Mouse (Mus musculus): ENCODE results near the gene Duox2. TPM values are rescaled to one million over a fixed set of nuclear protein-coding genes. Genes with fewer than 3 reads are reported as not detected.

Duox2 gene
- polyA plus RNA-seq, 1 experiment from 2014 or later = not detected

DNA sequence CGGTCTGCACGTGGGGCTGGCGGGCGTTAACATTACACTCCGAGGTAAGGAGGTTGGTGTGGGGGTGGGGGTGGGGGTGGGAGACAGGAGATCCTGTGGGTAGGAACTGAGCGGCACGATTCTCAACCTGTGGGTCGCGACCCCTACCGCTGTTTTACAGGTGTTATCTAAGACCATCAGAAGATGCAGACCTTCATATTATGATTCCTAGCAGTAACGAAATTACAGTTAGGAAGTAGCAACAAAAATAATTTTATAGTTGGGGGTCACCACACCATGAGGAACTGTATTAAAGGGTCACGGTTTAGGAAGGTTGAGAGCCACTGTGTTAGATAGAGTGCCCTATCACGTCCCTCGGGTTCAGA is 2.4 kb upstream of the Duox2 start:
- no peak for ATAC-seq (ENCODE audit: low FRiP score)
- Histone ChIP-seq H3K36me3 (replicated peaks) (no peaks in the 10 kb centered on the region), H3K4me3 (replicated peaks) (peak overlapping the region; percentile 40; the same call in 1 of the 2 replicates), H3K9me3 (no peaks in the 10 kb centered on the region), H3K4me1 (peaks cover 45% of the 10 kb centered on the region), H3K9ac (no peak overlapping the region), H3K27ac (no peak overlapping the region), H3K27me3 (peaks cover 99% of the 10 kb centered on the region), H3K4me2 (peak overlapping the region; percentile 82; the same call in 1 of the 2 replicates)
- 3% methylated on average over 14 of the region's 14 CpGs for WGBS

GRCm38 (mm10) chr2:122299911-122300655 is 1.8 kb upstream of the Duox2 start:
- no peak overlapping the region for H3K4me2 ChIP-seq
- H3K27ac ChIP-seq = no peak overlapping the region
- H3K4me3 ChIP-seq (replicated peaks) = no peak overlapping the region
- peaks cover 99% of the 10 kb centered on the region for H3K27me3 ChIP-seq
- no peaks in the 10 kb centered on the region for H3K36me3 ChIP-seq (replicated peaks)
- no peaks in the 10 kb centered on the region for H3K9me3 ChIP-seq
- no peak for ATAC-seq (ENCODE audit: low FRiP score)
- H3K9ac ChIP-seq = no peak overlapping the region
- 5% methylated on average over 14 of the region's 14 CpGs for WGBS
- H3K4me1 ChIP-seq = peaks cover 45% of the 10 kb centered on the region

DNA sequence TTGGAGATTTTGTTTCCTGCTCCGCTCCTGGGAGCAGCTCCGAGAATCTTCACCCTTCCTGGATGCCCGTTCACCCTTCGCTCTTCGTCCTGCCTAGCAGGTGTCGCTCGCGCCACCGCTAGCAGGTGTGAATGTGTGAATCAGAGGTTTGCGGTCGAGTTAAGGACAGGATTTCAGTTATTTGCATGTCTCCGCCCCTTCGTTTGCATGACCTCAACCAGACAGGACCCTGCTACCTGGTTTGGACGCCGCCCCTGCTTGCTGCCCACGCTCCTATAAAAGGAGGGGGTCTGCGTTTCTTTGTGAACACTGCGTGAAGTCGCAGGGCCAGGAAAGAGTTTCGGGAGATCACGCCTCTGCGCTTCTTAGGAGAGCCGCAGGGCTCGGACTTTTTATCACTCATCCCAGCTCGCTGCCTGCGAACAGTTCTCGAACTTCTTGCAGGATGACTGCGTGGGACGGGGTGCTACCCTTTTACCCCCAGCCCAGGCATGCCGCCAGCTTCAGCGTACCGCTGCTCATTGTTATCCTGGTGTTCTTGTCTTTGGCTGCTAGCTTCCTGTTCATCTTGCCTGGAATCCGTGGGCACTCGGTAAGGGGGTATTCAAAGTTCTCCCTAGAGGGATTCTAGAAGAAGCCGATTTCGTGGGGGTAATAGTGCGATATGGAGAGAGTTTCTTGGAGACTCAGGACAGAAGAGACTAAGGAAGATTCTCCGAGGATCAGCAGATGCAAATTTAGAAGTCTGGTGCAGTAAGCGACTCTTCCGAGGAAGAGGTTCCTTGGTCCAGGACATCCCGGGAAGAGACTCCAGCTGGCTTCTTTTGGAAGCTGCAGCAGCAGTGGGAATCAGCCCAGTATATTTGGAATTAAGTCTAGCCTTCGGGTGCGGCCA is 594 bp upstream of the Duox2 start, which contains the start of gene Duoxa2:
Duoxa2 (plus strand) TSS at position 305 of the 895 bp plus-strand sequence.
- H3K9ac ChIP-seq = no peak within 1 kb of the TSS
- peaks cover 45% of the 10 kb centered on the region for H3K4me1 ChIP-seq
- no peak within 1 kb of the TSS for H3K27ac ChIP-seq
- no peaks in the 10 kb centered on the region for H3K9me3 ChIP-seq
- WGBS = under 1% methylated on average over 43 of the region's 43 CpGs
- H3K4me3 ChIP-seq (replicated peaks) = peak within 1 kb of the TSS; percentile 28
- peaks cover 99% of the 10 kb centered on the region for H3K27me3 ChIP-seq
- peak within 1 kb of the TSS; percentile 47 for H3K4me2 ChIP-seq
- no peak for ATAC-seq (ENCODE audit: low FRiP score)
- H3K36me3 ChIP-seq (replicated peaks) = no peaks in the 10 kb centered on the region

DNA sequence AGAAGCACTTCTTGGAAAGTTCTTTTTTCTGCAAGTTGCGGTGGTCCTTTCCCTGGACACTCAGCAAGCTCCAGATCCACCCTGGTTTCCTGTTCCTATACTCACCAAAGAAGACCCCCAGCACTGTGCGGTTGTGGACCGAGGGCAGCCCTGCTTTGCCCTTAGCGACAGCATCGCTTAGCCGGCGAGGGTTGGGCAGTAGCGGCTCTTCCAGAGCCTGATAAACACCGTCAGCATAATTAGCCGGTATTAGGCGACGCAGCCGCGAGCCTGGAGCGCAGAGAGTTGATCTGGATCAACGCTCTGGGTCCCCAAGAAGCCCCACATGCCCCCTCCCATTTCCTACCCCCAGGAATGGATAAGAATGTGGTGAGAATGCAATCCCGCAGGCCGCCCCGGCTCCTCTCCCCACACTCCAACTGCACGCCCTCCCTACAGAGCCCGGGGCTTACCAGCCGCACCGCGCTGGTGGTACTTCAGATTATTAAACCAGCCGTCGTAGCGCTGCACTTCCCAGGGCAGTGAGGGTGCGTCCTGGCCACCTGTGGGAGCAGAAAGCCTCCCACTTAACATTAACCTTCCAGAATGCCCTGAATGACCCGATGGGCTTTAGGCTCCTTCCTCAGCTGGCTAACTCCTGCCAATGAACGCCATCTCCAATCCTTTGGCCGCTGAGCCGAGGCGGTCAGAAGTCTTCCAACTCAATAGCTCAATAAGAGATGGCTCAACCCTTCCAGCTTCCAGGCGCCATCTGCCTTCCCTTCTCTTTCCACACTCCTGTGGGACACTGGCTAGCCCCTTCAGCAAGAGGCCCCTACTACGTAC is 766 bp downstream of the Duox2 start:
- under 1% methylated on average over 35 of the region's 35 CpGs for WGBS
- Histone ChIP-seq H3K4me1 (peaks cover 45% of the 10 kb centered on the region), H3K4me2 (peak overlapping the region; percentile 47), H3K36me3 (replicated peaks) (no peaks in the 10 kb centered on the region), H3K9ac (no peak overlapping the region), H3K27ac (no peak overlapping the region), H3K27me3 (peaks cover 95% of the 10 kb centered on the region), H3K4me3 (replicated peaks) (peak overlapping the region; percentile 28), H3K9me3 (no peaks in the 10 kb centered on the region)
- ATAC-seq (ENCODE audit: low FRiP score) = no peak

DNA sequence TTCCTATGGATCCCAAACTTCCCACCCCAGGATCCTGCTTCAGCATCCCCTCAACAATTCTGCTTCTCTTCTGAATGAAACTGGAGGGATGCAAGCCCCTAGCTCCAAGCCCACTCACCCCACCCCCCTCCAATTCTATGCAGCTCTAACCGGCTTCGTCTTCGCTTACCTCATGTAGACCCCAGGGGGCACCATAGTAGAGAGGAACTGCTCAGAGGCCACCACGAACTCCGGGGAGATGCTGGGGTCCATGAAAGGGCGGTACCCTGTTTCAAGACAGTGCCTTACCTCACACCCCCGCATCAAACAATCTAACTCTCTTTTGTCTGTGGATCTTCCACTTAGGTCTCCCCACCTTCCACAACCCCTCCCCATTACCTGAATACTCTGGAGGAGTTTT is 3.3 kb downstream of the Duox2 start:
- Histone ChIP-seq H3K27ac (no peak overlapping the region), H3K9ac (no peak overlapping the region), H3K9me3 (no peaks in the 10 kb centered on the region), H3K4me1 (peaks cover 31% of the 10 kb centered on the region), H3K4me2 (no peak overlapping the region), H3K36me3 (replicated peaks) (no peaks in the 10 kb centered on the region), H3K4me3 (replicated peaks) (no peak overlapping the region), H3K27me3 (peaks cover 82% of the 10 kb centered on the region)
- no peak for ATAC-seq (ENCODE audit: low FRiP score)
- 4% methylated on average over 7 of the region's 7 CpGs for WGBS

GRCm38 (mm10) chr2:122286137-122286536 is 12.1 kb downstream of the Duox2 start:
- no peaks in the 10 kb centered on the region for H3K36me3 ChIP-seq (replicated peaks)
- WGBS = 73% methylated on average over 7 of the region's 7 CpGs
- ATAC-seq (ENCODE audit: low FRiP score) = no peak
- H3K27ac ChIP-seq = no peak overlapping the region
- no peaks in the 10 kb centered on the region for H3K4me1 ChIP-seq
- H3K27me3 ChIP-seq = peaks cover 5% of the 10 kb centered on the region; the same call in 1 of the 2 replicates
- no peak overlapping the region for H3K4me3 ChIP-seq (replicated peaks)
- H3K9ac ChIP-seq = no peak overlapping the region
- H3K4me2 ChIP-seq = no peak overlapping the region
- no peaks in the 10 kb centered on the region for H3K9me3 ChIP-seq

- Histone ChIP-seq H3K27me3 (no peaks in the 10 kb centered on the region), H3K27ac (no peak overlapping the region), H3K4me3 (replicated peaks) (no peak overlapping the region), H3K4me2 (no peak overlapping the region), H3K9ac (no peak overlapping the region), H3K9me3 (no peaks in the 10 kb centered on the region), H3K4me1 (no peaks in the 10 kb centered on the region), H3K36me3 (replicated peaks) (no peaks in the 10 kb centered on the region)
- 87% methylated on average over 9 of the region's 9 CpGs for WGBS
- no peak for ATAC-seq (ENCODE audit: low FRiP score)
Observed at GRCm38 (mm10) chr2:122284091-122284490, 14.2 kb downstream of the Duox2 start.

DNA sequence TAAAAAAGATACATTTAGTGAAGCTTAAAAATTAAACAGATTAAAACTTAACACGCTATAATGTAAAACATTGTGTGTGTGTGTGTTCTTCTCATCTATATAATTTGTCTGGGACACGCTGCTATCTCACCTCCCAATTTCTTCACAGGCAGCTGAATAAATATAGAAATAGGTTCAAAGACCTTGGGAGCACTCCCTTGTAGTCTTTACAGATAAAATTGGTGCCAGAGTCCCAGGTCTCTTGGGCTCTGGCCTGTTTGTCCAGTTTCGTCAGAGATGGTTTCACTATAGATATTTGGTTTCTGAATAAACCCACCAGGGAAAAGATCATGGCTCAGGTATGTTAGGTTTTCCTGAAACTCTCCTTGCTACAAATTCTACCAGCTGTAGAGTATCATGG is 19.5 kb downstream of the Duox2 start:
- ATAC-seq (ENCODE audit: low FRiP score) = no peak
- no peaks in the 10 kb centered on the region for H3K27me3 ChIP-seq
- H3K36me3 ChIP-seq (replicated peaks) = no peaks in the 10 kb centered on the region
- no peaks in the 10 kb centered on the region for H3K4me1 ChIP-seq
- no peak overlapping the region for H3K27ac ChIP-seq
- WGBS = 91% methylated on average over 3 of the region's 3 CpGs
- no peaks in the 10 kb centered on the region for H3K9me3 ChIP-seq
- no peak overlapping the region for H3K4me3 ChIP-seq (replicated peaks)
- H3K4me2 ChIP-seq = no peak overlapping the region
- H3K9ac ChIP-seq = no peak overlapping the region

- ATAC-seq (ENCODE audit: low FRiP score) = no peak
- Histone ChIP-seq H3K4me1 (peaks cover 17% of the 10 kb centered on the region), H3K36me3 (replicated peaks) (no peaks in the 10 kb centered on the region), H3K4me3 (replicated peaks) (no peak overlapping the region), H3K27ac (no peak overlapping the region), H3K27me3 (no peaks in the 10 kb centered on the region), H3K9me3 (no peaks in the 10 kb centered on the region), H3K9ac (no peak overlapping the region), H3K4me2 (no peak overlapping the region)
- WGBS = 91% methylated on average over 7 of the region's 7 CpGs
Observed at GRCm38 (mm10) chr2:122266407-122267193, 31.6 kb downstream of the Duox2 start.

DNA sequence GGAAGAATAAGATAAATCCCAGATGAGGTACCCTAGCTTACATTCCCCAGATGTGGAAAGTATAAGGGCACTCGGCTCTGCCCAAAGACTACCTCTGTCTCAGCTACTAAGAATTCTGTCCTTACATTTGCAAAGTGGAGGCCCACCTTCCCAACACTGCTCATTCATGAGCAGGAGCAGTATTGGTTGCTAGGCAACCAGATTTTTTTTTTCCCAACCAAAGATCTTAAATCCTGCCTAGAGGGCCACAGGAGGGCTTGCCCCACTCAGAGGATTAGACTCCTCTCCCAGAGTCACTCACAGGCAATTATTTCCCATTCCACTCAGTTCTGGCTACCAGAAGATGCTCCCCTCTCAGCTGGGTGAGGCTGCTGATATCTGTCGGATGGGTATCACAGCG is 33.6 kb downstream of the Duox2 start:
- peaks cover 17% of the 10 kb centered on the region for H3K4me1 ChIP-seq
- no peak overlapping the region for H3K27ac ChIP-seq
- no peak overlapping the region for H3K4me3 ChIP-seq (replicated peaks)
- no peaks in the 10 kb centered on the region for H3K9me3 ChIP-seq
- ATAC-seq (ENCODE audit: low FRiP score) = peak; percentile 80; the same call in 1 of the 2 replicates
- no peaks in the 10 kb centered on the region for H3K27me3 ChIP-seq
- WGBS = 48% methylated on average over 3 of the region's 3 CpGs
- H3K36me3 ChIP-seq (replicated peaks) = no peaks in the 10 kb centered on the region; the same call in 1 of the 2 replicates
- H3K4me2 ChIP-seq = no peak overlapping the region
- no peak overlapping the region for H3K9ac ChIP-seq

DNA sequence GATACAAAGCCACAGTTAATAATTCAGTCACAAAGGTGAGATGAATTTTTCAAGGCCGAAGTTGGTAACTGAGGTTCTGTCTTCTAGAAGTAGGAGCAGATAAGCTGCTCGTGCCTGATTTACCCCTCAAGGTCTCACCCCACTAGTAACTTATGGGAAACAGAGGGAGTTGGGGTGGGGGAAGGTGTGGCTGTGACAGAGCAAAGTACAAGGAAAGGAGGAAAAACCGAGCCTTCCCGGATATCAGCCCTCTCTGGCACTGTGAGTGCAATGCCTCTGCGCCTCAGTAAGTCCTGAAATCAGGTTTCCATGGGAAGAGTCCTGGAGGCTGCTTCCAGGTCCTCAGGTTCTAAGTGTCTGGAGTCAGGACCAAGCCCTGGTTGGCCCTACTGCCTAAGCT is 37.5 kb downstream of the Duox2 start:
- no peaks in the 10 kb centered on the region for H3K9me3 ChIP-seq
- H3K9ac ChIP-seq = no peak overlapping the region
- 90% methylated on average over 5 of the region's 5 CpGs for WGBS
- H3K4me2 ChIP-seq = no peak overlapping the region
- H3K4me3 ChIP-seq (replicated peaks) = no peak overlapping the region
- no peak for ATAC-seq (ENCODE audit: low FRiP score)
- no peaks in the 10 kb centered on the region for H3K27me3 ChIP-seq
- no peak overlapping the region for H3K27ac ChIP-seq
- peaks cover 17% of the 10 kb centered on the region for H3K4me1 ChIP-seq
- H3K36me3 ChIP-seq (replicated peaks) = no peaks in the 10 kb centered on the region; the same call in 1 of the 2 replicates

All from forebrain, embryonic 12.5 days (tissue).